Mouse (Mus musculus) CH12.LX (cell line): ENCODE data around the gene Shtn1. TPM values are rescaled to one million over a fixed set of nuclear protein-coding genes. Genes with fewer than 3 reads are reported as not detected.

ENCODE experiments used
- DNase-seq: peaks from one replicate; pipeline ENCODE4 v3.0.0-alpha.2; 2013; ENCODE audit errors: extremely low read depth
- H3K27ac ChIP-seq: 2 replicates; pipeline ENCODE4 v1.5.1; 2012; ENCODE audit warnings: low read depth, mild to moderate bottlenecking, control low read depth, moderate library complexity; ENCODE audit not compliant: insufficient read depth
- H3K27me3 ChIP-seq: replicated peaks from 2 replicates; pipeline ENCODE3; 2012; ENCODE audit warnings: inconsistent platforms
- H3K36me3 ChIP-seq, 2 experiments: replicated peaks in 1 of 2; 2 replicates each; pipeline versions ENCODE3 to v1.6.1; 2012; ENCODE audit warnings: inconsistent platforms in 1 of 2, low read length in 1 of 2, mild to moderate bottlenecking in 1 of 2, mixed read lengths in 1 of 2, moderate library complexity in 1 of 2; ENCODE audit not compliant: control insufficient read depth in 1 of 2, insufficient read depth in 1 of 2
- H3K4me1 ChIP-seq, 2 experiments: 2 replicates each; pipeline ENCODE4 v1.6.1; 2012; ENCODE audit warnings: inconsistent platforms in 1 of 2, moderate library complexity in 1 of 2; ENCODE audit not compliant: insufficient read depth in 2 of 2, control insufficient read depth in 1 of 2
- H3K4me2 ChIP-seq: 2 replicates; pipeline ENCODE4 v1.6.1; 2012; ENCODE audit warnings: low read depth, mild to moderate bottlenecking, control low read depth; ENCODE audit not compliant: poor library complexity, insufficient read depth, severe bottlenecking
- H3K4me3 ChIP-seq, 3 experiments: fragments of 150-350 bp in 1 of 3; sonication (generic) in 1 of 3; replicated peaks in 1 of 3; 2 replicates each; pipeline versions ENCODE3 to v1.5.1; 2011 to 2012; ENCODE audit warnings: low read depth in 2 of 3, low read length in 2 of 3, mild to moderate bottlenecking in 2 of 3, moderate library complexity in 2 of 3, control low read depth in 1 of 3, improper control_type of control experiment in 1 of 3, inconsistent platforms in 1 of 3, mixed read lengths in 1 of 3; ENCODE audit not compliant: poor library complexity in 1 of 3
- H3K79me2 ChIP-seq: replicated peaks from 2 replicates; pipeline ENCODE4 v1.6.1; 2012; ENCODE audit warnings: mild to moderate bottlenecking, moderate library complexity; ENCODE audit not compliant: control insufficient read depth, poor library complexity, insufficient read depth, severe bottlenecking; ENCODE audit errors: extremely low read depth
- H3K9ac ChIP-seq: 2 replicates; pipeline ENCODE4 v1.6.1; 2012; ENCODE audit warnings: low read depth, mild to moderate bottlenecking, control low read depth, moderate library complexity; ENCODE audit not compliant: insufficient read depth
- H3K9me3 ChIP-seq: replicated peaks from 2 replicates; pipeline ENCODE3; 2012; ENCODE audit warnings: low read length, inconsistent platforms, mixed read lengths
- BHLHE40 ChIP-seq: IDR thresholded peaks from 2 replicates; pipeline ENCODE4 v1.6.1; 2011; ENCODE audit warnings: mild to moderate bottlenecking, low read depth, low read length, improper control_type of control experiment
- CHD1 ChIP-seq: IDR thresholded peaks from 2 replicates; pipeline ENCODE4 v1.6.1; 2012; ENCODE audit warnings: low read depth, low read length, improper control_type of control experiment, inconsistent platforms
- CTCF ChIP-seq, 2 experiments: IDR thresholded peaks in 1 of 2; conservative IDR thresholded peaks in 1 of 2; 2 replicates each; pipeline ENCODE4 v1.5.1; 2011 to 2012; ENCODE audit warnings: low read depth in 2 of 2, low read length in 2 of 2, improper control_type of control experiment in 1 of 2, inconsistent platforms in 1 of 2, mild to moderate bottlenecking in 1 of 2, moderate library complexity in 1 of 2
- E2F4 ChIP-seq: IDR thresholded peaks from 2 replicates; pipeline ENCODE4 v1.6.1; 2011; ENCODE audit warnings: low read depth, low read length, improper control_type of control experiment; ENCODE audit not compliant: insufficient replicate concordance
- ELF1 ChIP-seq: IDR thresholded peaks from 2 replicates; pipeline ENCODE4 v1.6.1; 2014; ENCODE audit warnings: low read depth, mild to moderate bottlenecking, inconsistent platforms, low read length, improper control_type of control experiment
- ETS1 ChIP-seq: conservative IDR thresholded peaks from 2 replicates; pipeline ENCODE4 v1.6.1; 2012; ENCODE audit warnings: low read depth, mild to moderate bottlenecking, inconsistent platforms, low read length, improper control_type of control experiment, moderate library complexity
- GABPA ChIP-seq: IDR thresholded peaks from 2 replicates; pipeline ENCODE4 v1.6.1; 2012; ENCODE audit warnings: low read depth, low read length, improper control_type of control experiment, inconsistent platforms; ENCODE audit not compliant: insufficient replicate concordance
- IRF4 ChIP-seq: IDR thresholded peaks from 2 replicates; pipeline ENCODE4 v1.6.1; 2014; ENCODE audit warnings: low read depth, mild to moderate bottlenecking, inconsistent platforms, low read length, improper control_type of control experiment
- JUN ChIP-seq: IDR thresholded peaks from 2 replicates; pipeline ENCODE4 v1.6.1; 2011; ENCODE audit warnings: low read depth, mild to moderate bottlenecking, low read length, improper control_type of control experiment, moderate library complexity; ENCODE audit not compliant: insufficient read depth
- JUND ChIP-seq: conservative IDR thresholded peaks from 2 replicates; pipeline ENCODE4 v1.6.1; 2011; ENCODE audit warnings: low read depth, low read length, improper control_type of control experiment
- MAX ChIP-seq: IDR thresholded peaks from 2 replicates; pipeline ENCODE4 v1.6.1; 2011; ENCODE audit warnings: low read length, improper control_type of control experiment
- MEF2A ChIP-seq: IDR thresholded peaks from 2 replicates; pipeline ENCODE4 v1.6.1; 2014; ENCODE audit warnings: low read depth, mild to moderate bottlenecking, inconsistent platforms, low read length, improper control_type of control experiment, borderline replicate concordance
- MXI1 ChIP-seq: IDR thresholded peaks from 2 replicates; pipeline ENCODE4 v1.6.1; 2011; ENCODE audit warnings: mild to moderate bottlenecking, low read depth, low read length, improper control_type of control experiment
- NRF1 ChIP-seq: IDR thresholded peaks from 2 replicates; pipeline ENCODE4 v1.6.1; 2014; ENCODE audit warnings: low read depth, mild to moderate bottlenecking, inconsistent platforms, low read length, improper control_type of control experiment, moderate library complexity
- SIN3A ChIP-seq: IDR thresholded peaks from 2 replicates; pipeline ENCODE4 v1.6.1; 2012; ENCODE audit warnings: low read length, improper control_type of control experiment, inconsistent platforms
- SMC3 ChIP-seq: IDR thresholded peaks from 2 replicates; pipeline ENCODE4 v1.6.1; 2011; ENCODE audit warnings: low read depth, low read length, improper control_type of control experiment
- UBTF ChIP-seq: IDR thresholded peaks from 2 replicates; pipeline ENCODE4 v1.6.1; 2012; ENCODE audit warnings: low read depth, mild to moderate bottlenecking, inconsistent platforms, low read length, improper control_type of control experiment, moderate library complexity
- USF1 ChIP-seq: IDR thresholded peaks from 2 replicates; pipeline ENCODE4 v1.6.1; 2014; ENCODE audit warnings: low read depth, mild to moderate bottlenecking, inconsistent platforms, low read length, improper control_type of control experiment
- ZKSCAN1 ChIP-seq: IDR thresholded peaks from 2 replicates; pipeline ENCODE4 v1.6.1; 2012; ENCODE audit warnings: low read depth, inconsistent platforms, low read length, improper control_type of control experiment, borderline replicate concordance
- ZNF384 ChIP-seq: IDR thresholded peaks from 2 replicates; pipeline ENCODE4 v1.6.1; 2012; ENCODE audit warnings: low read depth, low read length, improper control_type of control experiment, inconsistent platforms
- dilution Hi-C: fragments of 300-500 bp; cut with MboI; formaldehyde crosslinking; loops from 2 replicates; pipeline ENCODE4 v1.14.3; 2020; ENCODE audit warnings: low sequenced_read_pairs; ENCODE audit not compliant: extremely low pct_unique_long_range_greater_than_20kb, extremely low pct_ligation_motif_present
- in situ Hi-C: fragments of 300-500 bp; cut with MboI; formaldehyde crosslinking; loops from 3 replicates; pipeline ENCODE4 v1.14.3; 2019; ENCODE audit warnings: low sequenced_read_pairs, low pct_ligation_motif_present, low pct_unique_long_range_greater_than_20kb, mixed read lengths
- polyA plus RNA-seq: library from polyadenylated mRNA; unstranded; fragments of >175 nt; gene quantifications from 2 replicates; pipeline ENCODE4 v1.2.1, GENCODE M21; 2012; ENCODE audit warnings: low read depth; ENCODE audit not compliant: insufficient read length
- total RNA-seq, 2 experiments: library from RNA; depleted of rRNA; stranded (reverse); fragments of 300-350 nt in 1 of 2; fragments of >200 nt in 1 of 2; gene quantifications; 2 replicates each; pipeline ENCODE4 v1.2.3; 2012 to 2014

The Shtn1 gene
- total and polyA plus RNA-seq, 3 experiments, result 6.4 to 20.9 (median 12.1) TPM

- TF ChIP-seq IRF4 (peak; percentile 67; the same call in 1 of the 2 replicates), MXI1 (peak; percentile 97), JUN (no peak), MEF2A (peak; percentile 7; the same call in 1 of the 2 replicates), MAX (peak; percentile 96), E2F4 (no peak), NRF1 (peak; percentile 97), ETS1 (peak; percentile 62)
- TF ChIP-seq, all 38 proteins: peak for 17
These were observed 132.8 kb downstream of the Shtn1 start, which contains the start of the genes Eno4 and Hspa12a (continued) for GRCm38 (mm10) chr19:58942841-58943828.

- H3K79me2 ChIP-seq, result no peaks in the 10 kb centered on the region
- peaks cover 3 to 36% of the 10 kb centered on the region in 2 experiments for H3K36me3 ChIP-seq
- dilution Hi-C loops, result no loop called here
- DNase-seq, result no peak
- H3K4me2 ChIP-seq, result no peak overlapping the region
- H3K9ac ChIP-seq, result no peak overlapping the region
- H3K4me3 ChIP-seq, result no peak overlapping the region
- H3K27ac ChIP-seq, result no peak overlapping the region
- no peaks in the 10 kb centered on the region for H3K9me3 ChIP-seq
- H3K27me3 ChIP-seq, result no peaks in the 10 kb centered on the region
- in situ Hi-C loops, result no loop called here
- TF ChIP-seq GABPA (no peak), CTCF (conservative IDR thresholded peaks at IDR 0.05 in 1 of 2, IDR thresholded peaks at IDR 0.05 in 1 of 2; ENCODE audit: low read depth in 2 of 2, low read length in 2 of 2) (no peak), JUND (no peak), USF1 (no peak), BHLHE40 (no peak), ZKSCAN1 (no peak), SMC3 (no peak), E2F4 (no peak), CHD1 (no peak), IRF4 (no peak), MAX (no peak), ELF1 (no peak), ZNF384 (no peak), SIN3A (no peak), UBTF (no peak)
- TF ChIP-seq, all 38 proteins: peak for 0
- H3K4me1 ChIP-seq, result peaks cover 0 to 9% of the 10 kb centered on the region in 2 experiments; a peak in 3 of 4 replicates
These were observed 142.8 kb downstream of the Shtn1 start for GRCm38 (mm10) chr19:58933062-58933461.
